Mouse (Mus musculus) CH12.LX (cell line): ENCODE results near the gene Gm20388. TPM values are rescaled to one million over a fixed set of nuclear protein-coding genes. Genes with fewer than 3 reads are reported as not detected.

Experiments
- DNase-seq: peaks from one replicate; pipeline ENCODE4 v3.0.0-alpha.2; 2013; ENCODE audit errors: extremely low read depth
- H3K27ac ChIP-seq: 2 replicates; pipeline ENCODE4 v1.5.1; 2012; ENCODE audit warnings: low read depth, mild to moderate bottlenecking, control low read depth, moderate library complexity; ENCODE audit not compliant: insufficient read depth
- H3K27me3 ChIP-seq: replicated peaks from 2 replicates; pipeline ENCODE3; 2012; ENCODE audit warnings: inconsistent platforms
- H3K36me3 ChIP-seq, 2 experiments: replicated peaks in 1 of 2; 2 replicates each; pipeline versions ENCODE3 to v1.6.1; 2012; ENCODE audit warnings: inconsistent platforms in 1 of 2, low read length in 1 of 2, mild to moderate bottlenecking in 1 of 2, mixed read lengths in 1 of 2, moderate library complexity in 1 of 2; ENCODE audit not compliant: control insufficient read depth in 1 of 2, insufficient read depth in 1 of 2
- H3K4me1 ChIP-seq, 2 experiments: 2 replicates each; pipeline ENCODE4 v1.6.1; 2012; ENCODE audit warnings: inconsistent platforms in 1 of 2, moderate library complexity in 1 of 2; ENCODE audit not compliant: insufficient read depth in 2 of 2, control insufficient read depth in 1 of 2
- H3K4me2 ChIP-seq: 2 replicates; pipeline ENCODE4 v1.6.1; 2012; ENCODE audit warnings: low read depth, mild to moderate bottlenecking, control low read depth; ENCODE audit not compliant: poor library complexity, insufficient read depth, severe bottlenecking
- H3K4me3 ChIP-seq, 3 experiments: fragments of 150-350 bp in 1 of 3; sonication (generic) in 1 of 3; replicated peaks in 1 of 3; 2 replicates each; pipeline versions ENCODE3 to v1.5.1; 2011 to 2012; ENCODE audit warnings: low read depth in 2 of 3, low read length in 2 of 3, mild to moderate bottlenecking in 2 of 3, moderate library complexity in 2 of 3, control low read depth in 1 of 3, improper control_type of control experiment in 1 of 3, inconsistent platforms in 1 of 3, mixed read lengths in 1 of 3; ENCODE audit not compliant: poor library complexity in 1 of 3
- H3K79me2 ChIP-seq: replicated peaks from 2 replicates; pipeline ENCODE4 v1.6.1; 2012; ENCODE audit warnings: mild to moderate bottlenecking, moderate library complexity; ENCODE audit not compliant: control insufficient read depth, poor library complexity, insufficient read depth, severe bottlenecking; ENCODE audit errors: extremely low read depth
- H3K9ac ChIP-seq: 2 replicates; pipeline ENCODE4 v1.6.1; 2012; ENCODE audit warnings: low read depth, mild to moderate bottlenecking, control low read depth, moderate library complexity; ENCODE audit not compliant: insufficient read depth
- H3K9me3 ChIP-seq: replicated peaks from 2 replicates; pipeline ENCODE3; 2012; ENCODE audit warnings: low read length, inconsistent platforms, mixed read lengths
- BHLHE40 ChIP-seq: IDR thresholded peaks from 2 replicates; pipeline ENCODE4 v1.6.1; 2011; ENCODE audit warnings: mild to moderate bottlenecking, low read depth, low read length, improper control_type of control experiment
- CHD2 ChIP-seq: IDR thresholded peaks from 2 replicates; pipeline ENCODE4 v1.6.1; 2011; ENCODE audit warnings: low read length, improper control_type of control experiment
- CTCF ChIP-seq, 2 experiments: IDR thresholded peaks in 1 of 2; conservative IDR thresholded peaks in 1 of 2; 2 replicates each; pipeline ENCODE4 v1.5.1; 2011 to 2012; ENCODE audit warnings: low read depth in 2 of 2, low read length in 2 of 2, improper control_type of control experiment in 1 of 2, inconsistent platforms in 1 of 2, mild to moderate bottlenecking in 1 of 2, moderate library complexity in 1 of 2
- ELF1 ChIP-seq: IDR thresholded peaks from 2 replicates; pipeline ENCODE4 v1.6.1; 2014; ENCODE audit warnings: low read depth, mild to moderate bottlenecking, inconsistent platforms, low read length, improper control_type of control experiment
- ETS1 ChIP-seq: conservative IDR thresholded peaks from 2 replicates; pipeline ENCODE4 v1.6.1; 2012; ENCODE audit warnings: low read depth, mild to moderate bottlenecking, inconsistent platforms, low read length, improper control_type of control experiment, moderate library complexity
- GABPA ChIP-seq: IDR thresholded peaks from 2 replicates; pipeline ENCODE4 v1.6.1; 2012; ENCODE audit warnings: low read depth, low read length, improper control_type of control experiment, inconsistent platforms; ENCODE audit not compliant: insufficient replicate concordance
- IRF4 ChIP-seq: IDR thresholded peaks from 2 replicates; pipeline ENCODE4 v1.6.1; 2014; ENCODE audit warnings: low read depth, mild to moderate bottlenecking, inconsistent platforms, low read length, improper control_type of control experiment
- JUND ChIP-seq: conservative IDR thresholded peaks from 2 replicates; pipeline ENCODE4 v1.6.1; 2011; ENCODE audit warnings: low read depth, low read length, improper control_type of control experiment
- MAX ChIP-seq: IDR thresholded peaks from 2 replicates; pipeline ENCODE4 v1.6.1; 2011; ENCODE audit warnings: low read length, improper control_type of control experiment
- MAZ ChIP-seq: IDR thresholded peaks from 2 replicates; pipeline ENCODE4 v1.6.1; 2012; ENCODE audit warnings: low read depth, mild to moderate bottlenecking, inconsistent platforms, low read length, improper control_type of control experiment, moderate library complexity
- MEF2A ChIP-seq: IDR thresholded peaks from 2 replicates; pipeline ENCODE4 v1.6.1; 2014; ENCODE audit warnings: low read depth, mild to moderate bottlenecking, inconsistent platforms, low read length, improper control_type of control experiment, borderline replicate concordance
- MXI1 ChIP-seq: IDR thresholded peaks from 2 replicates; pipeline ENCODE4 v1.6.1; 2011; ENCODE audit warnings: mild to moderate bottlenecking, low read depth, low read length, improper control_type of control experiment
- MYC ChIP-seq: IDR thresholded peaks from 2 replicates; pipeline ENCODE4 v1.6.1; 2011; ENCODE audit warnings: low read depth, mild to moderate bottlenecking, improper control_type of control experiment, low read length
- NELFE ChIP-seq: IDR thresholded peaks from 2 replicates; pipeline ENCODE4 v1.6.1; 2011; ENCODE audit warnings: low read depth, low read length, improper control_type of control experiment
- NRF1 ChIP-seq: IDR thresholded peaks from 2 replicates; pipeline ENCODE4 v1.6.1; 2014; ENCODE audit warnings: low read depth, mild to moderate bottlenecking, inconsistent platforms, low read length, improper control_type of control experiment, moderate library complexity
- PAX5 ChIP-seq: IDR thresholded peaks from 2 replicates; pipeline ENCODE4 v1.6.1; 2012; ENCODE audit warnings: low read length, inconsistent platforms, mixed read lengths
- POLR2A ChIP-seq: IDR thresholded peaks from 2 replicates; pipeline ENCODE4 v1.6.1; 2011; ENCODE audit warnings: low read depth, mild to moderate bottlenecking, improper control_type of control experiment, low read length
- RCOR1 ChIP-seq: conservative IDR thresholded peaks from 2 replicates; pipeline ENCODE4 v1.6.1; 2012; ENCODE audit warnings: low read depth, mild to moderate bottlenecking, inconsistent platforms, low read length, improper control_type of control experiment
- SIN3A ChIP-seq: IDR thresholded peaks from 2 replicates; pipeline ENCODE4 v1.6.1; 2012; ENCODE audit warnings: low read length, improper control_type of control experiment, inconsistent platforms
- TCF12 ChIP-seq: IDR thresholded peaks from 2 replicates; pipeline ENCODE4 v1.6.1; 2014; ENCODE audit warnings: low read depth, mild to moderate bottlenecking, inconsistent platforms, low read length, improper control_type of control experiment
- UBTF ChIP-seq: IDR thresholded peaks from 2 replicates; pipeline ENCODE4 v1.6.1; 2012; ENCODE audit warnings: low read depth, mild to moderate bottlenecking, inconsistent platforms, low read length, improper control_type of control experiment, moderate library complexity
- USF2 ChIP-seq: conservative IDR thresholded peaks from 2 replicates; pipeline ENCODE4 v1.6.1; 2011; ENCODE audit warnings: low read depth, low read length, improper control_type of control experiment
- ZKSCAN1 ChIP-seq: IDR thresholded peaks from 2 replicates; pipeline ENCODE4 v1.6.1; 2012; ENCODE audit warnings: low read depth, inconsistent platforms, low read length, improper control_type of control experiment, borderline replicate concordance
- ZNF384 ChIP-seq: IDR thresholded peaks from 2 replicates; pipeline ENCODE4 v1.6.1; 2012; ENCODE audit warnings: low read depth, low read length, improper control_type of control experiment, inconsistent platforms
- dilution Hi-C: fragments of 300-500 bp; cut with MboI; formaldehyde crosslinking; loops from 2 replicates; pipeline ENCODE4 v1.14.3; 2020; ENCODE audit warnings: low sequenced_read_pairs; ENCODE audit not compliant: extremely low pct_unique_long_range_greater_than_20kb, extremely low pct_ligation_motif_present
- in situ Hi-C: fragments of 300-500 bp; cut with MboI; formaldehyde crosslinking; loops from 3 replicates; pipeline ENCODE4 v1.14.3; 2019; ENCODE audit warnings: low sequenced_read_pairs, low pct_ligation_motif_present, low pct_unique_long_range_greater_than_20kb, mixed read lengths
- polyA plus RNA-seq: library from polyadenylated mRNA; unstranded; fragments of >175 nt; gene quantifications from 2 replicates; pipeline ENCODE4 v1.2.1, GENCODE M21; 2012; ENCODE audit warnings: low read depth; ENCODE audit not compliant: insufficient read length
- total RNA-seq, 2 experiments: library from RNA; depleted of rRNA; stranded (reverse); fragments of 300-350 nt in 1 of 2; fragments of >200 nt in 1 of 2; gene quantifications; 2 replicates each; pipeline ENCODE4 v1.2.3; 2012 to 2014

The Gm20388 gene
- total and polyA plus RNA-seq, 3 experiments = 14.8 to 26.3 (median 22.2) TPM

DNA sequence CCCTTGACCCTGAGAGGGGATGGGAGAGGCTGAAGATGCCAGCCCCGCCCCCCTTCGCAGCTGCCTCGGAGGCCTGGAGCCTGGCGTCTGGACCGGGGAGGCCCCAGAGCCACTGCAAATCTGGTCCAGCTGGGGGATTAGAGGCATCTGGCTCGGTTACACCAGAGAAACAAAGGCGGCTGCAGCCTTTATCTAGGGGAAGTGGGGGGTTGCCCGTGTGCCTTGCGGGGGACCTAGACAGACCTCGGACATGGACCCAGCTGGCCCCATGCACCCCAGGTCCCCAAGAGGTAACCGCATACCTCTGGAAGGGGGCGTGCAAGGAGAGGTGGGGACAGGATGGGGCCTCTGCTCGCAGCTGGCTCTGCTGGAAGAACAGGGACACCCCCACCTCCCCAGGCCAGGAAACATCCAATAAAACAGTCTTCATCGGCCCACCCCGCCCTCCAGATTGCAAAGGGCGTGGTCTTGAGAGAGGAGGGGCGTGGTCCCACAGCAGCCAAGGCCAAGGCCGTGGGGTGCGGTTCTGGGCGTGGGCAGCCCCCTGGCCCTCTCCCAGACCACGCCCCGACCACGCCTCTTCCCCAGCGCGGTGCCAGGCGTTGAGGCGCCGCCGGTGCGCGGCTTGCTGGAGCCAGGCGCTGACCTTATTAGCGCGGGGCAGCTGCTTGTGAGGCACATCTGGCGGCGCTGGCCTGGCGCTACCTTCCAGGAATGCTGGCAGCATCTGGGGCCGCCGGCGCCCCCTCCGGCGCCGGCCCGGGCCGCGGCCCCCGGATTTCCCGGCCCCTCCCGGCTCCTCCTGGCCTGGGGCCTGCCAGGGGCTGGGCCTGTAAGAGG, 365.6 kb downstream of the Gm20388 start:
- Histone ChIP-seq H3K36me3 (no peaks in the 10 kb centered on the region), H3K79me2 (no peaks in the 10 kb centered on the region), H3K9me3 (peaks cover 6% of the 10 kb centered on the region), H3K4me2 (peak overlapping the region; percentile 83), H3K4me3 (peak overlapping the region; percentile 20 to 46 (median 30)), H3K9ac (peak overlapping the region; percentile 53), H3K27me3 (peaks cover 41% of the 10 kb centered on the region), H3K4me1 (peaks cover 7 to 34% of the 10 kb centered on the region in 2 experiments; a peak in 3 of 4 replicates), H3K27ac (no peak overlapping the region)
- TF ChIP-seq ELF1 (0 out of 2 replicates have a peak, but pooled peaks have one; percentile 13), UBTF (0 out of 2 replicates have a peak, but pooled peaks have one; percentile 46), RCOR1 (no peak), CHD2 (0 out of 2 replicates have a peak, but pooled peaks have one; percentile 23), ETS1 (peak; percentile 50), MAZ (0 out of 2 replicates have a peak, but pooled peaks have one; percentile 24), USF2 (no peak), POLR2A (peak; percentile 40; the same call in 1 of the 2 replicates), ZKSCAN1 (no peak), GABPA (no peak), PAX5 (no peak), TCF12 (peak; percentile 89), MAX (no peak), BHLHE40 (peak; percentile 32; the same call in 1 of the 2 replicates), JUND (no peak), IRF4 (0 out of 2 replicates have a peak, but pooled peaks have one; percentile 20)
- peak; percentile 90 for DNase-seq
- dilution Hi-C loops (no loop called here), in situ Hi-C loops (loop anchor here (5.0 kb wide), 2 partner anchors 59 to 94 kb away; no protein-coding TSS in a partner anchor)

- peak overlapping the region; percentile 53 for H3K9ac ChIP-seq
- peaks cover 7 to 36% of the 10 kb centered on the region in 2 experiments; a peak in 3 of 4 replicates for H3K4me1 ChIP-seq
- no peak overlapping the region for H3K27ac ChIP-seq
- peak overlapping the region; percentile 20 to 46 (median 30) for H3K4me3 ChIP-seq
- no peaks in the 10 kb centered on the region for H3K79me2 ChIP-seq
- H3K4me2 ChIP-seq = peak overlapping the region; percentile 83
- peak; percentile 41 for TF ChIP-seq SIN3A
- no peak for TF ChIP-seq RCOR1
- TF ChIP-seq ZNF384 = no peak
- 0 out of 2 replicates have a peak, but pooled peaks have one; percentile 1 for TF ChIP-seq MEF2A
- peak; percentile 80 for TF ChIP-seq MYC
- 0 out of 2 replicates have a peak, but pooled peaks have one; percentile 4 for TF ChIP-seq NRF1
- peak in 1 of 2 experiments; percentile 62; a peak in 2 of 4 replicates for TF ChIP-seq CTCF (conservative IDR thresholded peaks at IDR 0.05 in 1 of 2, IDR thresholded peaks at IDR 0.05 in 1 of 2; ENCODE audit: low read depth in 2 of 2, low read length in 2 of 2)
- TF ChIP-seq CHD2 = no peak
- 0 out of 2 replicates have a peak, but pooled peaks have one; percentile 7 for TF ChIP-seq BHLHE40
- no peak for TF ChIP-seq NELFE
- peak; percentile 63; the same call in 1 of the 2 replicates for TF ChIP-seq MXI1
- TF ChIP-seq UBTF = 0 out of 2 replicates have a peak, but pooled peaks have one; percentile 37
- peak; percentile 78 for TF ChIP-seq MAX
- TF ChIP-seq, all 38 proteins: peak for 9
- H3K36me3 ChIP-seq = no peaks in the 10 kb centered on the region
- peaks cover 36% of the 10 kb centered on the region for H3K27me3 ChIP-seq
- peak; percentile 49 for DNase-seq
- dilution Hi-C loops (no loop called here), in situ Hi-C loops (loop anchor here (5.0 kb wide), 2 partner anchors 60 to 95 kb away; no protein-coding TSS in a partner anchor)
- peaks cover 6% of the 10 kb centered on the region for H3K9me3 ChIP-seq
These were observed 366.3 kb downstream of the Gm20388 start for GRCm38 (mm10) chr8:120276891-120277426.
